Mouse (Mus musculus) adrenal gland, postnatal 36 days (tissue): ENCODE data around the gene Gm38431. TPM values are rescaled to one million over a fixed set of nuclear protein-coding genes. Genes with fewer than 3 reads are reported as not detected.
A peak's percentile ranks its signal among the peaks of the same experiment; 100 is the strongest.

Experiments used
- DNase-seq, 2 experiments: peaks; one replicate each; pipeline ENCODE4 v3.0.0; 2021; ENCODE audit warnings: mixed read lengths in 1 of 2
- total RNA-seq, 2 experiments: library from RNA; stranded (reverse); gene quantifications; 2 replicates each; pipeline ENCODE4 v1.2.3; 2021

The Gm38431 gene
- total RNA-seq, 2 experiments from 2014 or later = 0.60 to 0.82 TPM

DNA sequence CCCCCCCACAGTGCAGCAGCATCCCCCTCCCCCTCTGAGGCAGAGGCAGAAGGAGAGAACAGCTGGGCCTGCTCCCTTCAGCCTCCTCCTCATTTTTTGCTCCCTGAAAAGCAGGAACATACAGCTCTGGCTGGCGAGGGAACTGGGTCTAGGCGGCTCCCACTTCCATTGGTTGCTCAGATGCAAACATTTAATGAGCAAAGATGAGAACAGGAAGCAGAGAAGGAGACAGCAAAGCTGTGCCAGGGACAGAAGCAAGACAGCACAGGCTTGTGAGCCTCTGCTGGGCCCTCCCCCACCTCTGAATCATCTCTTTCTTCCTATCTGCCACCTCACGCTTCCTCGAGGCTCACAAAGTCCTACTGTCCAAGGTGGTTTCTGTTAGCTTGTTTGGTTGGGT is 50.5 kb downstream of the Gm38431 start:
- peak in 1 of 2 experiments; percentile 56 for DNase-seq

DNA sequence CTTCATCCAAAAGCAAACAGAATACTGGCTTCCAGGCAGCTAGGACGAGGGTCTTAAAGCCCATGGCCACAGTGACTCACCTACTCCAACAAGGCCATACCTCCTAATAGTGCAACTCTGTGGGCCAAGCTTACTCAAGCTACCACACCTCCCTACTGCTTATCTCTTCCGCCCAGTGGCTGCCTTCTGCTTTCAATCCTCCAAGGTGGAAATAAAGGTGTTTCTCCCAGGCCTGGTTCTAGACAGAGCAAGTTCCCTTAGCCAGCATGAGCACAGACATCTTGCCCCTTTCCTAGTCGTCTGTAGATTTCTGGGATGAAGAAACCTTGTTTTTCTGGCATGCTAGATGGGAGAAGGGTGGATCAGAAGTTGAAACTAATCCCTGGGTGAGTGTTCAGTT is 52.0 kb downstream of the Gm38431 start:
- DNase-seq = no peak

DNA sequence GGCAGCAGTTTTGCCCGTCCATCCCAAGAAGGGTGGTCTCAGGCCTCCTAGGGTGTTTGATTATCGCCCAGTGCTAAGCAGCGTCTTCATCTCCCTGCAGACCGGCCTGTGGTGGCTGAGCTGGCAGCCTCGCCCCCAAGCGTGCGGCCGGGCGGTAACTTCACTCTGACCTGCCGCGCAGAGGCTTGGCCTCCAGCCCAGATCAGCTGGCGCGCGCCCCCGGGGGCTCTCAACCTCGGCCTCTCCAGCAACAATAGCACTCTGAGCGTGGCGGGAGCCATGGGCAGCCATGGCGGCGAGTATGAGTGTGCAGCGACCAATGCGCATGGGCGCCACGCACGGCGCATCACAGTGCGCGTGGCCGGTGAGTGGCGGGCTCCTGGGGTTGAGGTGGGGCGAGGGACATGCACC is 54.3 kb downstream of the Gm38431 start:
- DNase-seq = peak in 1 of 2 experiments; percentile 37

DNA sequence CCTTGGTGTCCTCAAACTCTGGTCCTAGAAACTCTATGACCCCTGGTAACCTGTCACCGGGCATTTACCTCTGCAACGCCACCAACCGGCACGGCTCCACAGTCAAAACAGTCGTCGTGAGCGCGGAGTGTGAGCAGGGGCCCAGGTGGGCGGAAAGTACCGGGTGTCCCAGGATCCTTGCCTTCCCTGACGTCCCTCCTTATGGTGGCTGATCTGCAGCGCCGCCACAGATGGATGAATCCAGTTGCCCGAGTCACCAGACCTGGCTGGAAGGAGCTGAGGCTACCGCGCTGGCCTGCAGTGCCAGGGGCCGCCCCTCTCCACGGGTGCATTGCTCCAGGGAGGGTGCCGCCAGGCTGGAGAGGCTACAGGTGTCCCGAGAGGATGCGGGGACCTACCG is 55.1 kb downstream of the Gm38431 start:
- DNase-seq = no peak

DNA sequence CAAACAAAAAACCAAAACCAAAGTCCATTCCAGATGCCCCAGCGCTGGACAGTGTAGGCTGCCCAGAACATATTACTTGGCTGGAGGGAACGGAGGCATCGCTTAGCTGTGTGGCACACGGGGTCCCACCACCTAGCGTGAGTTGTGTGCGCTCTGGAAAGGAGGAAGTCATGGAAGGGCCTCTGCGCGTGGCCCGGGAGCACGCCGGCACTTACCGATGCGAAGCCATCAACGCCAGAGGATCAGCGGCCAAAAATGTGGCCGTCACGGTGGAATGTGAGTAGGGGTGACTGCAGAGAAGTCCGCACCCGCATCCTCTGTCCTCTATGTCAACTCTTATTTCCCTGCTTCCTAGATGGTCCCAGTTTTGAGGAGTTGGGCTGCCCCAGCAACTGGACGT is 55.6 kb downstream of the Gm38431 start:
- no peak for DNase-seq

DNA sequence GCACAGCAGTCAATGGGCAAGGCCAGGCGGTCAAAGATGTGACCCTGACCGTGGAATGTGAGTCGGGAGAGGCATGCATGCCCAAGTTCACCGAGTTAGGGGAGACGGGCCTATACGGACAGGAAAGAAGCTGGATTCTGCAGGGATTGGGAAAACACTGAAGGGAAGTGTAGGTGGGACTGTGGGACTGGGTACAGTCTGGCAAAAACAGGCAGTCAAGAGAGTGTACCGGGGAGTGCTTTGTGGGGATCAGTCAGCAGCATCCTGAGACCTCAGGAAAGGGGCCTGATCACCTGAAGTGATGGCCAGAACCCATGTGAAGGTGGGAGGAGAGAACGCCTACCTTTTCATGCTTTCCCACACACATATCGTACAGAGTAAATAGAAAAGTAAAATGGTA is 56.2 kb downstream of the Gm38431 start:
- no peak for DNase-seq

DNA sequence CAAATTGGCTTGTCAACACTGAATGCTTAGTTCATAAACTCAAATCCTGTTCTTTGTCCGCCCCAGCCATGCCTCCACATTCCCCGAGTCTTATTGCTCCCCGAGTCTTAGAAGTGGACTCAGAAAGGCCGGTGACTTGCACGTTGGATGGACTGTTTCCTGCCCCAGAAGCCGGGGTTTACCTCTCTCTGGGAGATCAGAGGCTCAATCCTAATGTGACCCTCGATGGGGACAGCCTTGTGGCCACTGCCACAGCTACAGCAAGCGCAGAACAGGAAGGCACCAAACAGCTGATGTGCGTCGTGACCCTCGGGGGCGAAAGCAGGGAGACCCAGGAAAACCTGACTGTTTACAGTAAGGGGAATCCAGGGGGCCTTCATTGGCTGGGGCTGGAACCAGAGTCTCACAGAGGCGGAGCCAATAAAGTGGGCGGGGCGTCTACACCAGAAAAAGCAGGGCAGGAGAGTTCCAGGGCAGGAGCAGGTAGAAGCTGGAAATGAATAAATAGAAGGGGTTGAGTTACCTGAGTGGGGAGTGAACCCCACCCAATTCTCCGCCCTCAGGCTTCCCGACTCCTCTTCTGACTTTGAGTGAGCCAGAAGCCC is 57.2 kb downstream of the Gm38431 start:
- DNase-seq = no peak

DNA sequence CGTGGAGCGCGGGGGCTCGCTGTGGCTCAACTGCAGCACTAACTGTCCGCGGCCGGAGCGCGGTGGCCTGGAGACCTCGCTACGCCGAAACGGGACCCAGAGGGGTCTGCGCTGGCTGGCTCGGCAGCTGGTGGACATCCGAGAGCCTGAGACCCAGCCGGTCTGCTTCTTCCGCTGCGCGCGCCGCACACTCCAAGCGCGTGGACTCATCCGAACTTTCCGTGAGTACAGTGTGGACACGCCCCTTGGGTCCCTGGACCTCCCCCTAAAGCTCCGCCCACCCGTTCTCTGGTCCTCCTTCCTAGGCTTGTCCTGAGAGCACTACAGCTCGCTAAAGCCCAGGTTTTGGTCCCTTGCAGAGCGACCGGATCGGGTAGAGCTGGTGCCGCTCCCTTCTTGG is 58.7 kb downstream of the Gm38431 start:
- peak; percentile 92 to 94 for DNase-seq

DNA sequence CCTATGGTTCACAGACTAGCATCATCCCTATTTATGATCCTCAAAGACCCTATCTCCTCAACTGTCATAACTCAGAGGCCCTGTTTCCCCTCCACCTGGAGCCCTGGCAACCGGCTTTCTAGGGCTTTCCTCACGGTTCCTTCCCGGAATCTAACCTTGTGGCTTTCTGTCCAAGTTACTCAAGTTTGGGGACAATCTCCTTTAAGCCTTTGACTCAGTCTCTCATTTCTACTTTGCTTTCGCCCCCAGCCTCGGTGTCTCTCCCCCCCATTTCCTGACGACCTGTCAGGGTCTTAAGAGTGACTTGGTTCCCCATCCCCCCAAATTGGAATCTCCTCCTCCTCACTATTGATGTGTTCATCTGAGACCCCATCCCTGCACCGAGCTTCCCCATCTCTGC is 59.3 kb downstream of the Gm38431 start:
- DNase-seq = no peak

DNA sequence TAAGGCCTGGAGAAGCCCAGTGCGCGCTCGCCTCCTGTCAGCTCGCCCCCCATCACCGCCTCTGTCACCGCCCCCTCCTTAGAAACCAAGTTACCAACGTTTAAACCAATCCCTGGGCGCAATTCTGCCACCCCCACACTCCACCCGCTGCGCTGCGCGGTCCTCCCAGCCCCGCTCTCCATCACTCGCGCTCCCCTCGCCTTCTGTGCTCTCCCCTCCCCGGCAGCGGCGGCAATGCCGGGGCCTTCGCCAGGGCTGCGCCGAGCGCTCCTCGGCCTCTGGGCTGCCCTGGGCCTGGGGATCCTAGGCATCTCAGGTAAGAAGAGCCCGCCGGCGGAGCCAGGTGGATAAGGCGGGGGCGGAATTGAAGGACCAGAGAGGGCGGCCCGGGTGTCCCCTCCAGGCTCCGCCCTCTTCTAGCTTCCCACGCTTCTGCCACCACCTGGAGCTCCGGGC is 59.9 kb downstream of the Gm38431 start, which contains the start of gene Icam5:
Gene Icam5, plus strand, starts transcription at position 178 of the 456 bp plus-strand sequence.
- peak in 1 of 2 experiments; percentile 38 for DNase-seq

DNA sequence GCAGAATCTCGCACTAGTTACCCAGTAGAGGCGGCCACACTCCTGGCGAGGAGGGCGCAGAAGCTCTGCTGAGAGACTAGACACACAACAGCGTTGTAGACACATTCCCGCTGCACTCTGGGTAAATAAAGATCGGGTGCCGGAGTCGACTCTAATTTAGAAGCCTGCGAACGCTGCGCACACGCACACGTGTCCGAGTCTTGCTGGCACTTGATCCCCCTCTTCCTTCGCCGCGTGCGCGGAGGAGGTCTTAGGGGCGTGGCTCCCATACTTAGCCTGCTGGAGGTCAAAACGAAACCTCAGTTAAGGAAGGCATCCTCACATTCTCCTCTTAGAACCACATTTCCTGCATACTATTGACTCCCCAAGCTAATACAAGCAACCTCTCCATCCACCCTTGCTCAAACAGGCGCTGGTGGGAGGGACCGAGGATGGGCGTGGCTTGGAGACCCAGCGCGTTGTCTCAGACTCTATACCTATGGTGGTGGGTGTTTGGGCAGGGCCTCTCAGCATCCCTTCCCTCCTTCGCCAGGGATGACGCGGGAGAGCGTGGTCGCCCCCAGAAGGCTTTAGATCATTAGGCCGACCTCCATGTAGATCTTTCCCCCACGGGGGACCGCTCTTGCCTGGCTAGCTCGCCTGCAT is 60.4 kb downstream of the Gm38431 start:
- DNase-seq = peak; percentile 71 to 73

DNA sequence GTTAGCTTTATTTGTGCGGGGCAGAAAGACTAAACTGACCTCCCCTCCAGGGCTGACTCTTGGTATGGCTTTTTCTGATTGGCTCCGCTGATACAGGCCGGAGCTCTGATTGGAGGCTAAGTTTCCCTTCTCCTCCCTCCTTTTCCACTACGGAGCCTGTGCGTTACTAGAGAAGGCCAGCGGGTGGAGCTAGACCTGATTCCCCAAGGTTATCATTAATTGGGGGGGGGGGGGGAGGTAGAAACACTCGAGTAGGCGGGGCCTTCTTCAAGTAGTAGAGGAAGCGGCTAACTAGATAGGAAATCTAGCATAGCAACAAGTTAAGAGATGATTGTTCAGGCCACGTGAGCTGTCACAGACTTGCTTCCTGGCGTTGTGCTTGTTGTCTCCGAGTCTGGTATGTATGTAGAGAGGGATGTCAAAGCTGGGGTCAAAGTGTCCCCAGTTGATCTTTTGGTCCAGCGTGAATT is 61.0 kb downstream of the Gm38431 start:
- DNase-seq = peak; percentile 83 to 89

DNA sequence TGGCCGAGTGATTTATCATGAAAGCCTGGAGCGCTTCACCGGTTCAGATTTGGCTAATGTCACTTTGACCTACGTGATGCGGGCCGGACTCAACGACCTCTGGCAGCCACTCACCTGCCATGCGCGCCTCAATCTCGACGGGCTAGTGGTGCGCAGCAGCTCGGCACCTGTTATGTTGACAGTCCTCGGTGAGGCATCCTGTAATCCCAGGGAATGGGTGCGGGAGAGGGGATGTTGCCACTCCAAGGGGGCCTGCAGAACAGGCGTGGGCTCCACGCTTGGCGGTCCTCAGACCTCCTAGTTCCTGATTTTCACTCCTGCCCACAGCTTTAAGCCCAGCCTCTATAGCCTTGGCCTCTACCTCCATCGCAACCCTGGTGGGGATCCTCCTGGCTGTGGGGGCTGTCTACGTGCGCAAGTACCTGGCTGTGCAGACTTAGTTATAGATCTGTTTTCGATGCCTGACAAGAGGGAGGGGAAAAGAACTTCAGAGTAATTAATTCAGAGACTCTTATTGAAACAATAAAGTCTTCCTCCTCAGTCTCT is 61.7 kb downstream of the Gm38431 start:
- DNase-seq = no peak

DNA sequence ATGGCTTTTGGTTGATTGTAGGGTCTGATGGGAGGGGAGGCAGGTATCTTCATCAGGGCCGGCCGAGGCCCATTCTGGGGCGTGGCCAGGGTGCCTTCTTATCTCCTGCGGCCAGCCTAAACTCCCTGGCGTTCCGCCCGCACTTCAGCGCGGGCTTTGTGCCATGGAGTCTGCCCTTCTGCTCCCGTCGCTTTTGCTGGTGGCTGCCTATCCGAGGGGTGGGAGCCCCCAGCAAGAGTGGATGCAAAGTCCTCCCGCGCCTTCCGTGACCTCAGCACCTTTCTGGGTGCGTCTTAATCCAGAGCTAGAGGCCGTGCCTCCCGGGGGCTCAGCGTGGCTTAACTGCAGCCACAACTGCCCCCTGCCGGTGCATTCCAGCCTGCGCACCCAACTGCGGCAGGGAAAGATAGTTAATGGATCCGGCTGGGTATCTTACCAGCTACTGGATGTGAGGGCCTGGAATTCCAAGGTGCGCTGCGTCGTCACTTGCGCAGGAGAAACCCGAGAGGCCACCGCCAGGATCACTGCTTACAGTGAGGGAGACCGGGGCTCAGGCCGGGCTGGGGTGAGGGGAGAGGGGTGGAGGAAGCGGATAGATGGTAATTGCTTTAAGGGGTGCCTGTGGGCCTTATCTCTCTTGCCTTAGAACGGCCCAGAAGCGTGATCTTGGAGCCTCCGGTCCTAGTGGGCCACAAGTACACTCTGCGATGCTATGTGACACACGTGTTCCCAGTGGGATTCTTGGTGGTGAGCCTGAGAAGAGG is 62.3 kb downstream of the Gm38431 start, which contains the start of gene Icam4:
Gene Icam4, plus strand, starts transcription at position 83 of the 764 bp plus-strand sequence.
- DNase-seq = peak; percentile 89 to 91

DNA sequence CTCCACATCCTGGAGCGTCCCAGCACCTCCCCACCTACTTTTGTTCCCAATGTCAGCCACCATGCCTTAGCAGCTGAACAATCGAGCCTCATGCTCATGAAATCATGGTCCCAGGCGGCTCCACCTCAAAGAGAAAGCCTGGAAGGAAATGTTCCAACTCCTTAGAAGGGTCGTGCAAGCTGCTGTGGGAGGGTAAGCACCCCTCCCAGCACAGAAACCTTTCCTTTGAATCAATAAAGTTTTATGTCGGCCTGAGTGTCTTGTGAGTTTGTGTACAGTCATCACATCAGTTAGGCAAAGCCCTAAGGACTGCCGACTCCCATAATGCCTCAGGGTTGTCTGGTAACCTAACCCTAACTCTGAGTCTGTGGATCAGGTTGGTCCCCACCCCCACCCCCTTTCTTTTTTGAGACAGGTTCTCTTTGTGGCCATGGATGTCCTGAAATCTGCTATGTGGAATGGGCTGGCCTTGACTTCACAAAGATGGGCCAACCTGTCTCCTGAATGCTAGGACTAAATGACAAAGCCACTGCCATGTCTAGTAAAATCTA is 63.2 kb downstream of the Gm38431 start:
- no peak for DNase-seq

DNA sequence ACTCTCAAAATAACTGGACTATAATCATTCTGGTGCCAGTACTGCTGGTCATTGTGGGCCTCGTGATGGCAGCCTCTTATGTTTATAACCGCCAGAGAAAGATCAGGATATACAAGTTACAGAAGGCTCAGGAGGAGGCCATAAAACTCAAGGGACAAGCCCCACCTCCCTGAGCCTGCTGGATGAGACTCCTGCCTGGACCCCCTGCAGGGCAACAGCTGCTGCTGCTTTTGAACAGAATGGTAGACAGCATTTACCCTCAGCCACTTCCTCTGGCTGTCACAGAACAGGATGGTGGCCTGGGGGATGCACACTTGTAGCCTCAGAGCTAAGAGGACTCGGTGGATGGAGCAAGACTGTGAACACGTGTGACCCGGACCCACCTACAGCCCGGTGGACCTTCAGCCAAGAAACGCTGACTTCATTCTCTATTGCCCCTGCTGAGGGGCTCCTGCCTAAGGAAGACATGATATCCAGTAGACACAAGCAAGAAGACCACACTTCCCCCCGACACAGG is 64.0 kb downstream of the Gm38431 start:
- DNase-seq = no peak

DNA sequence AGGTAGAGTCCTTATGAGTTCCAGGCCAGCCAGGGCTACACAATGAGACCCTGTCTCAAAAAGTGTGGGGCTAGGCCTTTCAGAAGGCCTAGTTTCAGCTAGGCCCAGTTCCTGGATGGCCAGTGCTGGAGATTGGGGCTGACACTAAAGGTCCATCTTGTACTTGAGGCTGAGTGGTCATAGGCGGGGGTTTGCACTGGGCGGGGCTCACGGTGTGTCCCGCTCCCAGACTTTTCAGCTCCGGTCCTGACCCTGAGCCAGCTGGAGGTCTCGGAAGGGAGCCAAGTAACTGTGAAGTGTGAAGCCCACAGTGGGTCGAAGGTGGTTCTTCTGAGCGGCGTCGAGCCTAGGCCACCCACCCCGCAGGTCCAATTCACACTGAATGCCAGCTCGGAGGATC is 64.9 kb downstream of the Gm38431 start:
- no peak for DNase-seq

DNA sequence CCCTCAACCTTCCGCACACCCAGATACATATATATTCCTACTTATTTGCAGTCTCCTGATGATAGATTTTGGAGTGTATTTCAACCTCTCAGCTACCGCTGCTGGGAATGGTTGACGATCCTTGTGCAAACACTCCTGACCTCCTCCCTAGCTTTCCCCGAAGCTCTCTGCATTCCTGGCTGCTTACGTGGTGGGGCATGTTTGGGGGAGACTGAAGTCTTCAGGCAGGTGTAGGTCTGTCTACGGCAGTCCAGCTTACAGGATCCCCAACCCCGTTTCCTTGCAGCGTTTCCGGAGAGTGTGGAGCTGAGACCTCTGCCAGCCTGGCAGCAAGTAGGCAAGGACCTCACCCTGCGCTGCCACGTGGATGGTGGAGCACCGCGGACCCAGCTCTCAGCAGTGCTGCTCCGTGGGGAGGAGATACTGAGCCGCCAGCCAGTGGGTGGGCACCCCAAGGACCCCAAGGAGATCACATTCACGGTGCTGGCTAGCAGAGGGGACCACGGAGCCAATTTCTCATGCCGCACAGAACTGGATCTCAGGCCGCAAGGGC is 66.5 kb downstream of the Gm38431 start:
- no peak for DNase-seq

DNA sequence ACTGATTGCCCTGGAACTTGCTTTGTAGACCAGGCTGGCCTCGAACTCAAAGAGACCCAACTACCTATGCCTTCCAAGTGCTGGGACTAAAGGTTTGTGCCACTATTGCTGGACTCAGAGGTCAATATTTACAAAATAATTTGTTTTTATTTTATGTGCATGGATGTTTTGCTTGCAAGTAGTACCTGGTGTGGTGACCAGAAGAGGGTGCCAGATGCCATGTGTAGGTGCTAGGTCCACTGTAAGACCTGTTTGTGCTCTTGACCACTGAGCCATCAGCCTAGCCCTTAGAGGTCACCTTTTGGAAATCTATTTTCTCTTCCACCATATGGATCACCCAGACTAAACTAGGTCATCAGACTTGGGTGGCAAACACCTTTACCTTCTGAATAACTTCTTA is 69.1 kb downstream of the Gm38431 start:
- no peak for DNase-seq

DNA sequence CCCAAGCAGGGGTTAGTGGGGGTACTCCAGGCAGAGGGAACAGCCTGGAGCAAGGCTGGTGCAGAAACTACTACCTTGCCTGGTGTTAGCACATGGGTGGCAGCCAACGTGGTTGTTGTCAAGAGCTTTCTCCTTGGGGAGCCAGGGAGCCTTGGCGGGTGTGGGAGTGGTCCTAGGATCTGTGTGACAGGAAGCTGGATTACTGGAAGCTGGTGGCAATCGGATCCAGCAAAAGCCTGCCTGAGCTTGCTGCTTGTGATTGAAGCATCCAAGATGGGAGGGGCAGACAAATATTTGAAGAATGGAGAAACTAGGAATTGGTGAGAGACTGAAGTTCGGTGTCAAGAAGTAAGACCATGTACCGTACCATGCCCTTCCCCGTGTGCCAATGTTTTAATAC is 69.5 kb downstream of the Gm38431 start:
- no peak for DNase-seq

DNA sequence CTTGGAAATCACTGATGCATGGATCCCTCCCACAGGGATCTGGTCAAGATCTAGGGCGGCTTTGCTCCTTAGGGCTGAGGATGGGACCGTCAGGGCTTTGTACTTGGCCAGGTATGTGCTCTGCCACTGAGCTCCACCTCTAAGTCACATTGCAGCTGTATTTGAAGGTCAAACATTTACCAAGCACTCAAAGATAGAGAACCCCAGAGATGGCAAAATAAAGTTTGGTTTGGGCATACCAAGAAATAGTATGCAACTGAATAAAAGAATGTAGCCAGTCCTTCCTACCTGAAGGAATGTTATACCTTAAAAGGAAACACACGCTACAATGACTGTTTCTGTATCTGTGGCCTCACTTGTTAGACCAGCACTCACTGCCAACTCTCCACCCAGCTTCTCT is 70.4 kb downstream of the Gm38431 start:
- no peak for DNase-seq

DNA sequence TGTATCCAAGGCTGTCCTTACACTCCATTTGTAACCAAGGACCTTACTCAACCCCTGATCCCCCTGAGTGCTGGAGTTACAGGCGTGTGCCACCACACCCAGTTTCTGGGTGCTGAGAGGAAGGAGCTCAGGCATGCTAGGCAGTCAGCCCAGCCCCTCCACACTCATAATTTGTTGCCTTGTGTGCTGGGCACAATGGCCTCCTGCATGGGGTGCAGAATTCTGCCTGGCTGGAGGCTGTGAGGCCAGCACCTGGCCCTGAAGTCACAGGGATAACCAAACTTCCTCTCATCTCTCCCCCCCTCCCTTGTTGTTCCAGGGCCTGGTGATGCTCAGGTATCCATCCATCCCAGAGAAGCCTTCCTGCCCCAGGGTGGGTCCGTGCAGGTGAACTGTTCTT is 73.2 kb downstream of the Gm38431 start:
- DNase-seq = no peak
